Mouse (Mus musculus) layer of hippocampus, adult 9-11 months (tissue): Measurements from ENCODE around the gene Cd33.

Source experiments
- DNase-seq: peaks from one replicate; pipeline ENCODE4 v3.0.0; 2022

Cd33 gene

GRCm38 (mm10) chr7:43512519-43512918 is 31.7 kb downstream of the Cd33 start:
- DNase-seq: no peak

GRCm38 (mm10) chr7:43511707-43512478 is 32.3 kb downstream of the Cd33 start:
- DNase-seq: no peak

DNA sequence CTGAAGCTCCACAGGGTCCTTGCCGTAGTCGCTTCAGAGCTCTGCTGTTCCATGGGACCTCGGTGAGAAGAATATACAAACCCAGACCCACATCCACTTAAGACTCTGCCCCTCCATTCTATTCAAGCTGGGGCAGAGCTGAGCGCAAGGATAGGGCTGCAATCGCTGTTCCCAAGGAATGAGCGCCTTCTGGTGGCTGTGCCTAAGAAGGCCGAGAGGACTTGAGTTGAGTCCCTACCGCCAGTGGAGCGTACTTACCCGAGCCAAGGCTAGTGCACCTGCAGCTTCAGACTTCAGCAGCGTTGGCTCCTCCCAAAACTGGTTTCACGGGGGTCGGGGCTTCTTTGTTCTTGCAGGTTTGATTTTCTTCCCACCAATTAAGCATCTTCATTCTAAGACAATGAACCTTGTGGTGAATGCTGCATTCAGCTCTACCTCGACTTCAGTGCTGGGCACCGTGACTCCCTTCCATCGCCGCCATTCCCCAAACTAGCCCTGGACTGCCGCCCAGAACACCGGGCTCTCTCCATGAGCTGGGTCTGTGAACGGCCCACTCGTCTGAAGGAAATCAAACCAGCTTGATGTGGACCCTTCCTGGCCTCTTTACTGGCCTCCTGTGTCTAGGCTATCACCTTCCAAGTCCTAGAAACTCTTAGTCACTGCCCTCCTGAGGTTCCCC is 48.7 kb downstream of the Cd33 start:
- DNase-seq: peak; percentile 63

DNA sequence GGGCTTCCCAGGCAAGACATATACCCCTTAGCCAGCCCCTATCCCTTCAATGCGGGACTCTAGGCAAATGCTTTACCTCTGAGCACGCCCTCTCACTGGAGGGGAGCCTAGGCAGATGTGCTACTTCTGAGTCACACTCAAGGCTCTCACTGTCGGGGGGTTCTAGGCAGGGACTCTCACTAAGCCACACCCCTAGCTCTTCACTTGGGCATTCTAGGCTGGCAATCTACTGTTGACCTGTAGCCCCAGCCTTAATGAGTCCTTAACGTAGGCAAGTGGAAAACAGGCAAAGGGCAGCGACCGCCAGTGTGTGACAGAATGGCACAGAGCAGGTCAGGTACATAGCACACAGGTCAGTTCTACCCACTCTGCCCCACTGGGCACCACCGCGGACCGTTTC is 53.4 kb downstream of the Cd33 start:
- DNase-seq: no peak

DNA sequence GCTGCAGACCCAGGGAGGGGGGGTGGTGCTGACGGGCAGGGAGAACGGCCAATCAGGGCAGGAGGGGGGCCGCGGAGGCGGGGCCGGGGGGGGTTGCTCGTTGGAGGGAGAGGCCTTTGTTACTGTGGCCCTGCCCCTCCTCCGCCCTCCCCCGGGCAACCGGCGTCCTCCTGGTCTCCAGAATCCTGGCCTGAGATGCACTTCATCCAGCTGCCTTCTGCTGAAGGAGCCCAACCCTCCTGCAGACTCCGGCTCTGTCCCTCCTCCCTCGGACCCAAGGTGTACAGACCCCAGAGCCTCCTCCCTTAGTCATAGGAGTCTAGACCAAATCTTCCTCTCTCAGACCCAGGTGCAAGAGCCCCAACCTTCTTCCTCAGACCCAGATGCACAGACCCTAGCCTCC is 54.0 kb downstream of the Cd33 start:
- peak; percentile 72 for DNase-seq

DNA sequence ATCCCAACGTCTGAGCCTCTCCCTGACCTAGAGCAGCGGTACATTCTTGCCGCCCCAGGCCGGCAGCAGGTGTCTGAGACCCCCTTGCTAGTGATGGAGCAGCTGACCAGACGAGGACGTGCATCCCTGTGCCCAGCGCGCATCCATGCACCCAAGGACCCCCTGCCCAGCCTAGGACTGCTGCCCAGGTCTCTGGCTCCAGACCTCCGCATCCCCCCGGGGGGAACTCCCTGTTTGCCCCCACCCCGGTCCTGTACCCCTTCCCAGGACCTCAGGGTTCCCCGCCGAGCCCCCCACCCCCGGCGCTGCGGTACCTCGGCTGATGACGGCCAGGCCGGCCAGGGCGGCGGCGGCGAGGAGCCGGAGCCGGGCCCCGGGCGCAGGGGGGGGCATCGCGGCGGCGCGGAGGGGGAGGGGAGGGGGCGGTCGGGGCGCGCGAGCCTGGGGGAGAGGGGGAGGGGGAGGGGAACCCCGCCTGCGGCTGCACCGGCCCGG is 54.5 kb downstream of the Cd33 start, which contains the start of gene Iglon5:
Gene Iglon5, minus strand, starts transcription at position 445 of the 495 bp plus-strand sequence.
- DNase-seq: no peak

- DNase-seq: no peak
These were observed 55.6 kb downstream of the Cd33 start for GRCm38 (mm10) chr7:43488646-43489045.

- DNase-seq: no peak
These were observed 61.0 kb downstream of the Cd33 start for GRCm38 (mm10) chr7:43483236-43483635.

GRCm38 (mm10) chr7:43482090-43482716 is 62.0 kb downstream of the Cd33 start:
- no peak for DNase-seq

DNA sequence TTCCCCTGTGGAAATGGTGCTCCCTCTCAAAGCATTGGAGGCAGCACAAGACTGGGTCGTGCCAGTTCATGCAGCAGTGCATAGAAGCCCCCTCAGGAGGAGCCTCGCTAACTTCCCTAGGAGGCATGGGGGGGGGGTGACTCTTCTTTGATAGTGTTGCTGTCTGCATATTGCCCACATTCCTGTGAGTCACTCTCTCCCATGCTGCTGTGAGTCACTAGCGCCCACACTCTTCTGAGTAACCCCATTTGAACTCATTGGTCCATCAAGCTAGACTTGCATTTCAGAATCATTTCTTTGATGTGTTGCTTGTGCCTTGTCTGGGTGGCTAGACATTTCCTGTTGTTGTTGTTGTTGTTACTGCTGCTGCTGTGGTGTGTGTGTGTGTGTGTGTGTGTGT is 63.0 kb downstream of the Cd33 start:
- peak; percentile 71 for DNase-seq

DNA sequence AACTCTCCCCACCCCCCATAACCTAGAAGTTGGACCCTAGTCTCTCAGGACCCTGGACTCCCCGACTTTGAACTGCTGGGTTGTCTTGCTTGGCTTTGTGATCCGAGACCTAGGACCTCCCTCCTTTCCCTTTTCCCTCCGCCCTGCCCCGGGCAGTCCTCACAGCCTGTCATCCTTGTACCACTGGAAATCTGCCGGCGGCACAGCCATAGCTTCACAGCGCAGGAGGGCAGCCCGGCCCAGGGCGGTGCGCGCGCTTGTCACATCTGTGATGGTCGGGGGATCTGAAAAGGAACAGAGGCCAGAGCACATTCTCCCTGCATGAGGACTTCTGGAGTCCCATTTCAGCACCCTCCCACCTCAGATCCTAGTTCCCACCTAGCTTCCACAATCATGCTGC is 67.9 kb downstream of the Cd33 start:
- DNase-seq: no peak

GRCm38 (mm10) chr7:43475706-43476105 is 68.5 kb downstream of the Cd33 start:
- no peak for DNase-seq
